Mouse (Mus musculus) forelimb bud, embryonic 11.5 days (tissue): Measurements from ENCODE around the gene Mob3c.

Experiments used
- DNase-seq: peaks from one replicate; pipeline ENCODE4 v3.0.0-alpha.2; 2012; ENCODE audit warnings: low read depth, low spot score

Gene Mob3c

GRCm38 (mm10) chr4:115832040-115832439 is 4.1 kb downstream of the Mob3c start:
- no peak for DNase-seq

DNA sequence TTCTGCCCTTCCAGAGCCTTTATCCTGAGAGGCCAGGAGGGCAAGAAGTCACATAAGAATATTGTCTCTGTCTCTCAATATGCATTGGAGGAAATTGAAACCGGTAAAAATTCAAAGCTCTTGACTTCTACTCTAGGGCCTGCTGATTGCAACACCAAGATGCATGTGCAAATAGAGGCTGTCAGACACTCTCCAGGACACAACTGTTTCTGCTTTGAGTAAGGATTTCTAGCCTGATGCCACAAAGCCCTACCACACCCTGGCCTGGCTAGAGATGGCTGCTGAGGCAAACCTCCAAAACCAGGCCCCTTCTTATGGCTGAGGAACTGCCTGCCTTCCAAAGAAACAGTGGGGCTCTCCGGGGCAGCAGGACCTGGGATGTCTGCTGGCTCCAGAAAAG is 7.7 kb downstream of the Mob3c start:
- no peak for DNase-seq

GRCm38 (mm10) chr4:115838196-115838595 is 10.3 kb downstream of the Mob3c start:
- no peak for DNase-seq

GRCm38 (mm10) chr4:115838696-115839641 is 11.1 kb downstream of the Mob3c start, which contains the start of gene Mknk1:
TSS of gene Mknk1 (plus strand) at chr4:115839198.
- DNase-seq: peak; percentile 95

DNA sequence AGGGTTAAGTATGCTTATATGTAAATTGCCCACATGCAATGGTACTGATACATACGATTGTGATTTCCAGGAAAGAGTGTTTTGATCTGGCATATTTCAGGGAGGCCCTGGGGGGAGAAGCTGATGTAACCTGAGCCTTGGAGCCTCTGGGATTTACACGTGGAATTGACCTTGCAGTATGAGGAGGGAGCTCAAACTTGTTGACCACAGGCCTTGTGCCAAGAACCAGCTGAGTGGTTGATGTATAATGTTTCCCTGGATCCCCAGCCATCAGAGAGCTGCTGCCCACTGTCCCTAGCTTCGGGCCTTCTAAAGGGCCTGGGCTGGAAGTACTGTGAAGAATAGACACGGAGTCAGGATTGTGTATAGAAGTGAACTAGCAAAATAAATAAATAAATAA is 12.1 kb downstream of the Mob3c start:
- DNase-seq: no peak

DNA sequence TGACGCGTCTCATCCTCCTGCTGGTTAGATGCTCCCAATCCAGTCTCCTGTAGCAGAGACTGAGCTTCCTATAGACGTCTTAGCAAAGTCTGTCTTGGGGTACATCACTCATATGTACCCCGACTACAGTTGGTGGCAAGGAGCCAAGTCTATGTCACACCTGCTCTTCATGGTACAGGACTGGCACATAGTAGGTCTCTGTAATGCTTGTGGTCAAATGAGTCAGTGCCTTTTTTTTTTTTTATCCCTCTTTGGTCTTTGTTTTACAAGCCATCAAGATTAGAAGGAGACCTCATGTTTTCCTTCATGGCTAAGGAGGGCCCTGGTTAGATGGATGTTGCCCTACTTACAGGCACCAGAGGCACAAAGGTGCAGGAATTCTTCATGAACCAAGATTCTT is 12.9 kb downstream of the Mob3c start:
- no peak for DNase-seq

GRCm38 (mm10) chr4:115846656-115847055 is 18.8 kb downstream of the Mob3c start:
- DNase-seq: no peak

- DNase-seq: no peak
Measured at GRCm38 (mm10) chr4:115847377-115847776, 19.5 kb downstream of the Mob3c start.

- no peak for DNase-seq
Measured at GRCm38 (mm10) chr4:115848083-115848482, 20.2 kb downstream of the Mob3c start.

DNA sequence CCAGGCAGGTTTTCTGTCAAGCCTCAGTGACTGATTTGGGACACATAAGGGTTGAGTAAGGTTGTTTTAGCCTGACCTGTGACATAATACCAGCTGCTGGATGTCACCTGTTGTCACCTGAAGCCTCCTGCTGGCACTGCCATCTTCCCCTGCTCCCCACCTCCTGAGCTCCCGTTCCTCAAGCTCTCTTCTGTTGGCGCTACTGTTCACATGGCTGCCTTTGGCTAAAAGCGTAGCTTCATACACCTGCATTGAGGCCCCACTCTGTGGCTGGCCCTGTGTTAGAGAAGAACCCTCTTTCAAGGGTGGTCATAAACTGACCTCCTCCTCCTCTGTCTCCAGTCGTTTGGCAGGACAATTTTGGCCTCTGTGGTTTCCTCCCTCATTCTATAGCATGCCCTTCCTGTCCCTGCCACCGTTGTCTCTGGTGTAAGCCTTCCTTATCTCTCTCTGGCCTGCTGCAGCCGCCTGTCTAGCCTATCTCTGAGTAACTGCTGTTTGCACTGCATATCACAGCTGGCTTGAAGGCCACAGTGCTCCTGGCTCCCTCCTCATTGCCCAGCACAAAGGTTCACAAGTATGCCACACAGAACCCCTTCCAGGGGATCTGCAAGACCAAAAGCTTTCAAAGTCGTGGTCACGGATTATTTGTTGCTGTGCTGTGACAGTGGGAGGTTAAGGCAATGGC is 21.2 kb downstream of the Mob3c start:
- no peak for DNase-seq

DNA sequence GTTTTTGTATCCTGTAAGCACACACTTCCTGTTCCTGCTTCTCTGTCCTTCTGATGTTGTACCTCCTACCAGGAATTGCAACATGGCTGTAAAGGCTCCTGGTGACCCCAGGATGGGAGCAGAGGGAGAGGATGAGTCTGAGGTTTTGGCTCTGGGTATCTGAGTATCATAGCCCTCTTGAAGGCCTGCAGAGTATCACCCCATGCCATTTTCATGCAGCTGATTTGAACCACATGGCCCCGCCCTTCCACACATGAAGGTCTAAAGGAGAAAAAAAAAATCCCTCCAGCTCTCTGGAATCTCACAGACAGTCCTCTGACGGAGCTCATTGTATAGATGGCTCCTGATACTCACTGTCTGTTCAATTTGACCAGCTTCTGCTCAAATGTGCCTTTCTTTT is 22.2 kb downstream of the Mob3c start:
- no peak for DNase-seq

- no peak for DNase-seq
Measured at GRCm38 (mm10) chr4:115850631-115851030, 22.7 kb downstream of the Mob3c start.

- DNase-seq: no peak
Measured at GRCm38 (mm10) chr4:115851569-115851968, 23.7 kb downstream of the Mob3c start.

DNA sequence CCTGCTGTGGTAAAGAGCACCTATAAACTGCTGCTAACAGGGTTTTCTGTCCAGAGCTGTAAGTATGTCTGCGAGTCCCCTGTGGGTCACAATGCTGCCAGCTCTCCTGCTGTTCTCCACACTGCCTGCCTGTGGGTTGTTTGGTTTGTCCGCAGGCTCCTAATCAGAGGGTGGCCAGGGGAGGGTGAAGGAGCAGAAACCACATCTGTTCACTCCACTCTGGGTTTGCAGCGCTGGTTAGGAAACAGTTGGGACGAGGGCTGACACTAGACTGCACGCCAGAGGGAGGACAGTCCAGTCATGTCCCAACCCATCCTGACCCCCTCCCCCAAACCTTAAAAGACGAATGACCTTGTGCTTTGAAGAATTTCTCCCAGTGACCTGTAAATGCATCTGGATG is 27.2 kb downstream of the Mob3c start:
- no peak for DNase-seq

DNA sequence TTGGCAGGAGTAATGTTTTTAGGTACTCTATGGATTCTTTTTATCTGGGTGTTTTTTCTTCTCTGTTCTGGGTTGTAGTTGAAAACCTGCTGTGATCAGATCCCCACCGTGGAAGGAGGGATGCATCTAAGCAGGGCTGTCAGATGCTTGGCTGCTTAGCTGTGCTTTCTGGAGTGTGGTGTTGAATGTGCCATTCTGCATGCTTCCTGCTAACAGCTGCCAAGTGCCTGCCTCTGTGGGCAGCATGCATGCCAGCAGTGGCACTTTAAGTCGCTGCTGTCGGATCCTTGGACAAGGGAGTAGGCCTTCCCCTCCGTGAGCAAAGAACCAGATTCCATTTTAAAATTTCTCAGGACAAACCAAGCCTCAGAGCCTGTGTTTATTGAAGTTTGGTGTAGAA is 27.7 kb downstream of the Mob3c start:
- DNase-seq: no peak

GRCm38 (mm10) chr4:115856282-115856681 is 28.4 kb downstream of the Mob3c start:
- DNase-seq: no peak

DNA sequence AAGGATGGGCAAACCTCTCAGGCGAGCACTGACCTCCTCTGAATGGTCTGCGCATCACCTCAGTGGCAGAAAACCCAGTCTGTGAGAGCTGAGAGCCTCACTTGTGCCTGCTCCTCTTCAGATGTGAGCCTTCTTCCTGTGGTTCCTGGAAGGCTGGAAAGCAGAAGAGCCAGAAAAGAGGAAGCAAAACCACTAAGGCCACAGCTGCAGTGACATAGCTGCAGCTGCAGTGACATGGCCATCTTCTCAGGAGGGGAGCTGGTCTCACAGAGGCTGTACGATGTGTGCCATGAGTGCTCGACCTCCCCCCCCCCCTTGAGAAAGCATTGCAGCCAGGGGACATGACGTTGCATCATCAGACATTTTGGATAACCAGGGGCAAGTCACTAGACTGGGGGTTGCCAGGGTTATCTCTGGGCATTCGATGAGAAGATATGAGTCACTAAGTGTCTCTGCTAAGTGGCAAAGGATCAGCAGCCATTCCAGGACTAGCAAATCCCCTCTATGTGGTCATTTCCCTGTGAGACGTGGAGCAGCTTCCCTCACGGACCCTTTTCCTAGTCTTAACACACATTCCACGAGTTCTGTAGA is 29.5 kb downstream of the Mob3c start:
- no peak for DNase-seq

GRCm38 (mm10) chr4:115863352-115863751 is 35.5 kb downstream of the Mob3c start:
- no peak for DNase-seq

GRCm38 (mm10) chr4:115863880-115864279 is 36.0 kb downstream of the Mob3c start:
- peak; percentile 87 for DNase-seq

GRCm38 (mm10) chr4:115869512-115870210 is 41.8 kb downstream of the Mob3c start:
- DNase-seq: no peak

GRCm38 (mm10) chr4:115873231-115873630 is 45.3 kb downstream of the Mob3c start:
- no peak for DNase-seq

- DNase-seq: no peak
Measured at GRCm38 (mm10) chr4:115878216-115878678, 50.4 kb downstream of the Mob3c start.
